Mouse (Mus musculus) frontal cortex, adult (tissue): ENCODE measurements at regions not wholly inside any gene's neighbourhood (a gene's known extent, or its start where the extent isn't known, plus 50 kb on each side); places are given as distances from the start of the nearest gene placed in this dataset.
A peak's percentile ranks its signal among the peaks of the same experiment; 100 is the strongest.

Experiments
- ATAC-seq: cut with Nextera tagmentation; 2 replicates; pipeline ENCODE4 v1.9.2; 2017; ENCODE audit warnings: mild to moderate bottlenecking, moderate library complexity, mixed read lengths; ENCODE audit not compliant: low TSS enrichment

DNA sequence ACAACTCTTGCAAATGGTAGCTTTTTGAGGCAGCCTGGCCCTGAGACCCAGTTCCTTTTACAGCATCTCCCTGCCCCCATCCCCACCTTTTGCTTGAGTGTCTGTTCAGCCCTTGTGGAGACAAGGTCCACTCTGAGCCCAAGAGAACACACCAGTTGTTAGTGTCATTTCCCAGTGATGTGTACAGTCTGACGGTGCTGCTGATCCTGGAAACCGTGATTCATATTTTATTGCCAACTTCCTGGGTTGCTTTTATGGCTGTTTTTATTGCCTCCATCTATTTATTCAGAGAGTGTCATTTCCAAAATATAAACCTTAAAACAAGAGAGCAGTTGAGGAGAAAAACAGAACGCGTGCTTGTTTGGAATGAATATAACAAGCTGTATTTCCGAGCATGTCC lies 309.6 kb upstream of the Isl1 start:
- ATAC-seq: no peak

DNA sequence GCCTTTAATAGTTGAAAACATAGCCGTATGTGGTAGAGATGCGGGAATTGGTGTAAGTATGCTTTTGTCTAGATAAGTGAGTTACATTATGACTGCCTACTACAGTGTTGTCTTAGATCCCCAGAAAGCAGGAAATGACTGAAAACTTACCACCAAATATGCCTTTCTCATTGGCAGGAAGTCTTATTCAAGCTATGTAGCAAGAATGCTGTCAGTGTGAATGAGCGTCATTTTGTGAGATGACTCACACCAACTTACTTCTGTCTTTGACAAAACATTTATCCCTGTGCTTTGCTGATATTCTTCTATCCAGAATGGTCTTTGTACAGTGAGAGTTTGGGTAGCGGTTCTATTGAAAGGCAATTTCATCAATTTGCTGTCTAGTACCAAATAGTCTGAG lies 286.9 kb upstream of the Isl1 start:
- no peak for ATAC-seq

DNA sequence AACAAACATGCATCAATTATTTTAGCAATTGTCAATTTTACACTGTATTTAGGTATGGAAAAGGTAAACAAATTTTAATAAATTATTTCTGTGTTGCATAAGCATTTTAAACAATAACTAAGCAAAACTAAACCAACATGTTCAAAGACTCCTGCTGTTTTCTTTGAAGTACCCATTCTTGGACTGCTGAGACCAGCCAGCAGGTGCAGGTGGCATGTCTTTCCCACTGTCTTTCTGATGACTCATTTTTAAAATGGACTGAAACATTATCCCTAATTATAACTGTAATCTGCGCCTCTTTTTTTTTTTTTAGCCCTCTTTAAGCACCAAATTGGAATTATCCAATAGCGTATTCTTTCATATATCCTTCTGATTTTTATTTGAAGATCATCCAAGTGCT lies 286.0 kb upstream of the Isl1 start:
- ATAC-seq: no peak

DNA sequence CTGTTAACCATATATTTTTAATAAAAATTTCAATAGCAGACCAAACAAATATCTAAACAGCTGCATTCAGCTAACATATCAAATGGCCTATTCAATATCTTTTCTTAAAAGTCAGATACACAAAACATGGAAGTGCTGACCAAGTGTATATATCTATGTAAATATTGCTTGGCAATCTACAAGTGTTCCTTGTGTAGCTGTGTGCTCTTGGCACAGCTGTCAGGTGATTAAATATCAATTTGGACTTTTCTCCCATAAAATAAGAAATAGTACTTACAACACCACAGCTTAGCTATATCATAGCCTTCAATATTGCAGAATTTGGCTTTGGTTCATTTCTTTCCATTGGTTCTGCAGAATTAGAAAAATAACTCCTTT lies 266.5 kb upstream of the Isl1 start:
- ATAC-seq: no peak

DNA sequence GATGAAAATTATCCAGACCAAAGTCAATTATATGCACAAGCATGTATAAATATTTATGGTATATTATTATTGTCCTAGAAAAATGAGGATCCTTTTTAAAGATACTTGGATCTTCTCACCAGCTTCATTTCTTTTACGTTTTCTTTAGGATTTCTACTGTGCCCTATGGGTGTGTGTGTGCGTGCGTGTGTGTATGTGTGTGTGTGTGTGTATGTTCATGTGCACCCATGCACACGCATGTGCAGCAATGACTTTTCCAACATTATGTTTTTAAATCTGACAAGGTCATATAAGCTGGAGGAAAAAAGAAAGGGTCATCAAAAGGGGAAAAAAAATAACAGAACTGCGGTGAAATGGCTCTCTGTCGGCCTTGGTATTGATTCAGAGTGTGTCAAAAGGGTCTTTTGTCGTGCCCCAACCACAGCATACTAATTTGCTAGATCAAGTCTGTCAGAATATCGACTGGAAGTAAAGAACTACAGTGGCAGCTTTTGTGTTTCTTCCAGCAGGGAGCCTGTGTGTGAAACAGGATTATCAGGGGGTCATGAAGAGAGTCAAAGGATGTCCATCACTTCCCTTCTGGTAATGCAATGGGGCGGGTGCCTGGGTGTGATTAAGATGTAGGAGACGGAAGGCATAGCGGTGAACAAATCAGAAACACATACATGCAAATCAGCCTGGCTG lies 265.9 kb upstream of the Isl1 start:
- no peak for ATAC-seq

DNA sequence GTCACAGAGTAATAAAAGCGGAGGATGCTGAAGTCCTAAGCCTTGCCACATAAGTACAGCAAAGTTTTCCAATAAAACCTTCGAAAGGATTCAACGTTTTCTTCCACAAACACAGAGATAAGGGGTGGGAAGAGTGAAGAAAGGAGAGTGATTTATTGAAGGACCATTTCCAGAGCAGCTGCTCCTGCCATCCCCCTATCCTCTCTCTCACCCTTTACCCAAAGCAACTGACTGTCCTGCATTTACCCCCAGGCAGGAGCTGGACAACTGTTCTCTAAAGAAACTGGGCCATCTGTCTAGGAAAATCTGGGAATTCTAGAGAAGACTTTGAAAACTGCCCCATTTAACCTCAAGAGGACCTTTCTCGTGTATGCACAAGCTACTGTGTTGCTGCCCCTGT lies 245.6 kb upstream of the Isl1 start:
- ATAC-seq: no peak

DNA sequence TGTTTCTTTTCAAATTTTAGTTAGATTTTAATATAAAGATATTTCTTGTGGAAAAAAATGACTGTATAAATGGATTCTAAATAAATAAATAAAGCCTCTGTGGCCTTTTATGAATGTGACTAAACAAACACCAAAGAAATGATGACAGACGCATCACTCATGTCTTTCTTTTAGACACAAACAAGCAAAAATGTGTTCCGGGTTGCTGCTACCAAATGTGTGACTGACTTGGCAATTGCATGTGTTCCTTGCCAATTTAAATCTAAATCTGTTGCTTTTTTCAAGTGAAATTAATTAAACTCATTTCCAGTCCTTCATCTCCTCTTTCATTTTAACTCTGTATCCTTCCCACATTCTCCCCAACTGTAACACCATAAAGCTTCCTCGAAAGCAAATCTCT lies 225.7 kb upstream of the Isl1 start:
- ATAC-seq: no peak

DNA sequence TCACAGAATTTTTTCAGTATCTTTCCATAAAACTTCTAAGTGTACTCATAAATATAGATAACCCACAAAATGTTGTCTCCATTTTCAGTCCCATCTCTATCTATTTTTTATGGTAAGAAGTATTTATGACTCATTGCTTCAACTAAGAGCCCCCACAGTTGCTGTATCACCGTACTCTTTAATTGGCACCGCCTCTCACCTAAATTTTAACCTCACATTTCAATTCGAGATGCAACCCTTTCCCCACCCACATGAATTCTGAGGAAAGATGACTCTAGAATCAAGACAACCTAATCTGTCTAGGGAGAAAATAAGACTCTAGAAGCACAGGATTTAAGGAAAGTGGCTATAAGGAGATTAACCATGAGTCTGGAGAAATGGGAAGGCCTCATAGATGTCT lies 223.7 kb upstream of the Isl1 start:
- peak; percentile 91 for ATAC-seq

DNA sequence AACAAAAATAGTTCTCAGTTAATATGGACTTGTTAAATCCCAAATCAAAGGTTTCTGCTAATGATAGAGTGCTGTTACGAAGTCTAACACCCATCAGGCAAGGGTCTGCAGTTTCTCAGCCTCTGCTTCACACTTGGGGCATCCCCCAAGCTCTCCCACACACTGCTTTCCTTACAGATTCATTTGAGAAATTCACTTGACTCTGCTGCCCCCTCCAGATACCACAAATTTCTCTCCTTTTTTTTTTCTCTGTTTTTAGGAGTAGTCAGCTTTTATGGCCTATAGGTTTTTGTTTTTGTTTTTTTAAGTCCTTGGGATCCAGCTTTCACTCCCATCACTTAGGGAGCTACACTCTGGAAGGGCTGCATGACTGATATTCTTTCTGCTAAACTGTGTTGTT lies 218.8 kb upstream of the Isl1 start:
- ATAC-seq: no peak

DNA sequence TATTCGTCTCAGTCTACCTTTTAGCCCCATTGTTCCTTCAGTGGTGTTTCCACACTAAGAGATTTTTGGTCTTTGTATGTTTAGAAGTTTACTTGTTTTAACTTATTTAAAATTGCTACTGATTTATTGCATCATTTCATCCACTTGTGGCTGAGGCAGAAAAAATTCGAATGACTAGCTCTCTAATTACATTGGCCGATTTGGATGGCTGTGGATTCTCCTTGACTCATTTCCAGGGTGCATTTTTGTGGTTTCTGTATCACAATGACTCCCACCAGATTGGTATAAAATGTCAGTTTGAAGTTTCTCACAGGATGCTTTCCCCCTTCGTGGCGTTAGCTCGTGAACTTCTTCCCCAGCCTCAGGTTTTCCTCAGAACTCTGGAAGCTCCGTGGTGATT lies 217.5 kb upstream of the Isl1 start:
- no peak for ATAC-seq

DNA sequence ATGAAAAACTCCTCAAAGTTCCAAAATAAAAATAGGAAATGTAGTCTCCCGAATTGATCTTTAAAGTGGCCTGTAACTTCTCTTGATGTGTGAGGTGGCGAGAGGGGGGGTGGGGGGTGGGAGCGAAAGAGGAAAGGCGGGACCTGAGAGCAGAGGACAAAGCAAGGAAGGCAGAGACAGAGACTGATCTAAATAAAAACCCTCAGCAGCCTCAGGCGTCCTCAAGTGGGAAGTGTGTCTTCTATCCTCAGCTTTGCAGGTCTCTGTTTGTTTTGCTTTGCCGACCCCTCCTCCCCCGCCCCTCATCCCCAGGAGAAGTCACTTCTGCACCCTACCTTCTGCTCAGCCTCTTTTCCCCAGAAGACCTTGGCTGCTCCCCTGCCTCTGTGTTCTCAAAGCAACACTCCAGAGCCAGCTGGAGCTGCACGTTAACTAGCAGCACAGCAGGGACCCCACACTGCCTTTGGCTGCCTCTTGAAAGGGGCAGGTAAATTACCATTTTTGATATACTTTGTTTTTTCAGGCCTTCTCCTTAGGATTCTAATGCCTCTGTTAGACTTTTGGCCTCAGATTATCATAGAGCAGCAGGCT lies 214.3 kb upstream of the Isl1 start:
- no peak for ATAC-seq

DNA sequence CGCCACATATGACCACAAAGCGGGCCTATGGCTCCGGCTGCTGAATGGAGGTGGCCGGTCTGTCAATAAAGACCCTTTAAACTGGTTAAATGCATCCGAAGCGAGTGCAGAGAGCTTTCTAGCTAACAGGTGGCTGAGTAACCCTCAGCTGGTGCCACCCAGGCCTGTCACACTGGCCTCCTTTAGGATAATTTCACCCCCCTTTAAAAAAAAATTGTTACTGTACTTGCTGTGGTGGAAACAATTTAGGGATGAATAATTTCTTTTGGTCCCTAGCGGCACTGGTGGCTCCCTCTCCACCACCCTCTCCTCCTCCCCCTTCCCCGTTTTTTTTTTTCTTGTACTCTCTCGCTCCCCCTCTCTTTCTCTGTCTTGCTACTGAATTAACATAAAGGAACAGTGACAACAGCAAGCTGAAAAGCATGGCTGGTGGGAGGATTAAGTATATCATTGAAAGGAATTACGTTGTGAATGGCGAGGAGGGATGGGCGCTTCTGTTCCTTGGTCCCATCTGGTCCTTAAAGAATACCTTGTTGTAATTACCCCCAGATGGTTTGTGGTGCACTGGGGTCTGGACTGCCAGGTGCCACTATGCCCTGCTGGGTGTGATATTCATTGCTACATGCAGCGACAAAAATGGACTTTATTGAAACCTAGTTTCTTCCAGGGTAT lies 205.3 kb upstream of the Isl1 start:
- peak; percentile 41; the same call in 1 of the 2 replicates for ATAC-seq

DNA sequence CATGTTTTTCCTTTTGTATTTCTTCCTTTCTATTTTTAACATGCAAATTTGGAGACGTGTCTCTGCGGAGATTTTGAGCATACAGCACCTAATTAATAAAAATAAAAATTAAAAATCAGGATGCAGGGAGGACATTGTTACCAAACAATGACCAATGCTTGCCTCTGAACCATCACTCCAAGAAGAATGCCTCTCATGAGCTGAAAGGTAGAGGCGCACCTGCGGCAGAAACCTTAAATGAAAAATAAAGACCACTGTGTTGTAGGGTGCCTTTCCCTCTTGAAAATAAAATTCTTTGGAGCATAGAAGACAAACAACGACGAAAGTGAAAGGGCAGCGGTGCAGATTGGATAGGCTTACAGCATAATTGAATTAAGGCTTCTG lies 204.8 kb upstream of the Isl1 start:
- ATAC-seq: no peak

DNA sequence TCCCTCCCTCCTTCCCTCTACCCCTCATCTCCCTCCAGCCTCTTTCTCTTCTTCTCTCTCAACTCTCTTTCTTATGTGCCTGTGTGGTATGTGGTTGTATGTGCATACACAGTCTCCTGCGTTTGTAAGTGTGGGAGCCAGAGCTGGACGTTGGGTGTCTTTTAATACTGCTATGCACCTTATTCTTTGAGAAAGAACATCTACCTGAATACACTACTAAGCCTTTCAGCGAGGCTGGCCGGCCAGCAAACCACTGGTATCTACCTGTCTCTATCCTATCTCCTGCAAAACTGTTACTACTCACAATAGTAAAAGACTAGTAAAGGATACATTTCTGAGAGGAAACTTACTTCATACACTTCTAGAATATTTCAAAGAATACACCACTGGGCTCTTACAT lies 202.9 kb upstream of the Isl1 start:
- no peak for ATAC-seq

DNA sequence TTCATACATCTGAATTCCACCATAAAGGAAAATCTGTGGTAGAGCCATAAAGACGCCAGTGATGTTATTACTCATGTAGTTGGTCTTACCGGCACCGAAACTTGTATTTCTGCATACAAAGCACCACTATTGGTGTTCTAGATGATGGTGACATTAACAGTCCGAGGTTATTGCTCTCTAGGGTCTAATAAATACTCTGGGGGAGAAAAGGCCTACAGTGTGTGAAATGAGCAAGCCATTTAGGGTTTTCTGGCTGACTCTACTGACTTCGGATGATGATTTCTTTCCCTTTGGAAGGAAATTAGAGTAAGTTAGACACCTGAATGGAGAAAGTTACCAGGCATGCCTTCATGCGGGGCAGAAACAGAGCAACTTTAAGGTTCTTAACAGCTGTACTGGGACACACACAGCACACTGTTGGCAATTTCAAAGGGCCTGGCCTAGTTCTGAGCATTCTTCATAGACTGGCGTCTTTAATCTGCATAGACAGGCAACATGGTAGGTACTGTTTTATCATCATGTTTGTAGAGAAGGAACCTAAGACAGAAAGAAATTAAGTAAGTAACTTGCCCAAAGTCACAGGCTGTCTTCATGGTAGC lies 198.8 kb upstream of the Isl1 start:
- no peak for ATAC-seq

DNA sequence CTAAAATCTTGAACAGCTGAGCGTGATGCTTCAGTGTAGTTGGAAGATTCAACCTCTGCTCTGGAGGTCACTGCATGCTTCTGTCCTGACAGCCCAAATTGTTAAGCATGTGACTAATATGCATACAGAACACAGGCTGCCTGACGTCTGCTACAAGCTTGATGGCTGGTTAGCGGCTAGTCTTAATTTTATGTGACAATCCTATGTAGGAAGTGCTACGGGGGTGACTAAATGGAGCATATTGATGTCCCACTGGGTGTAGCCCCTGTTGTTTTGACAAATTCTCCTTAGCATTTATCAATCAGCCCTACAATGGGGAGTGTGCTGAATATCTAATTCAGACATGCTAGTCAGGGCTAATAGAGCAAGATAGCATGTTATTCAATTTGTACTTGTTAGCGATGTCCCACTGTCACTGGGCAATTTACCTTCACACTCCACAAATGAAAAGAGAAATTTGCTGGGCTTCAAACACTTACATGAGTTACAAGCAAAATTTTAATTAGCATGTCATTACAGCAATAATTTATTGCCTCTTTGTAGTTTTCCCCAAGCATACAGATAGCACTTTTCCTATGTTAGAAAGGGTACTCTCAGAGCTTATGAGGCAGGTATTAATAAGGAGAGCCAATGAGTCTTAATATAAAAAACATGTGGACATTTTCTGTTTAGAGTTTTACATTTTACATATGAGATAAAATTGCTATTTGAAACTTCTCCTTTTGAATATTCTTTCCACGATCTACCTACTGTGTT lies 188.3 kb upstream of the Isl1 start:
- no peak for ATAC-seq

DNA sequence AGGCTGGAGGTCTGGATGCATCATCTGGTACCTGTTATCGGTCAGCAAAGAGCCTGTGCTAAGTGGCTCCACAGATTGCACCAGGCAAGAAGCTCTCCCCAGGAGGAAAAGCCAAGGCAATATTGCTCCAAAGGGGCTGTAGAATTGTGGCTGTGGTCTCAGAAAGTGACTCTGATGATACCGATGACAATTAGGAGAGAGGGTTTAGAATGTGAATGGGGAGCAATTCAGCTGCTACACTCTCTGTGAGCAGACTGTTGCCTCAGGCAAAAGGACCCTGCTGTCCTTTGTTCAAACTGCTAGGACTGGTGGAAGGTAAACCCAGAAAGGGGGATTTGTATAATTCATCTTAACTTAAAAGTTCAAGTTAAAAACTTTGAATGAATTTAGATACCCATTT lies 186.2 kb upstream of the Isl1 start:
- ATAC-seq: no peak

DNA sequence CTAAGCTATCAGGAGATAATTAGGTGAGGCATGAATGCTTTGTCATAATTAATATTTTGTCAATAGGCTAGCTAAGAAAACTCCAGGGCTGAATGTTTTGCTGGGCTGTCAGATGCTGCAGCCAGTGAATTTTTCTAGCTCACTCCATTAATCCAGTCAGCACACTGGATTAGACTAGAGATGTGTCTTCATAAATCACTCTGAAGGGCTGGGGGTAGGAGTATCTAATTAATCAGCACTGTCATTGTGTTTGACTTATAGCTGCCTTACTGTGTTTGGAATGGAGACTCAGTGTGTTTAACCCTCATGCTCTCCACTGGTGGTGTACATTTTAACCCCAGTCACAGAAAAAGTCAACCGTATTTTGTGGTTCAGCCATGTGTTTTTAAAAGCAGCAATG lies 179.9 kb upstream of the Isl1 start:
- ATAC-seq: no peak

DNA sequence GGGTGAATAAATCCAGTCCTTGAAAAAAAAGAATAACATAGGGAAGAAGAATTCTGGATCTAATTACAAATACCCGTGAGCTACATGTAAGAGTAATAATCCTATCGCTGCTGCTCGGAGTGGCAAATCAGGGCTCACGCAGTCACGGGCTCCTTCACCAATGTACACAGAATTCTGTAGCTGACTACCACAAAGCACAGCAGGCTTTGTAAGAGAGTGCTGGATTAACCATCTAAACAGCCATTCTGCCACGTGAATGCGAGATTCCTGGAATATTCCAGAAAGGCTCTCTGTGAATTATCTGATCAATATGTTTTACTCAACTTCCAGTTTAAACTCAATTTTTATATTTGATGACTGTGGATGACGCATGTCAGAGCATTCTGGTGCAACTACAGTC lies 165.1 kb upstream of the Isl1 start:
- ATAC-seq: no peak

DNA sequence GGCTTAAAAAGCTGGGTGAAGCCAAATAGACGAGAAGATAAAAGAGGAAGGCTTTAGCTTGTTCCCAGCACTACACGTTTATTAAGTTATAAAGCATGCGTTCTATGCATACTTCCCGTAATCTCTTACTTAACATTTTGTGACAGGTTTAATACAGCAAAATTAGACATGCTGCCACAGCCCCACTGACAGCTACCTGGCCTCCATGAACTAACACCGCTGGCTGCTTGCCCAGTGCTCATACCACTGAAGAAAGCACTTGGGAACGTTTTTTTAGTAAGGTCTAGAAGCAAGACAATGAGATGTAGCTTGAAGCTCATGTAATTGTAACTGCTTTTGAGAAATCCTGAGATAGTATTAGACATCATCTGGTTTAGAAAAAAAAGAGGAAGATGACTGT lies 152.3 kb upstream of the Isl1 start:
- ATAC-seq: no peak

DNA sequence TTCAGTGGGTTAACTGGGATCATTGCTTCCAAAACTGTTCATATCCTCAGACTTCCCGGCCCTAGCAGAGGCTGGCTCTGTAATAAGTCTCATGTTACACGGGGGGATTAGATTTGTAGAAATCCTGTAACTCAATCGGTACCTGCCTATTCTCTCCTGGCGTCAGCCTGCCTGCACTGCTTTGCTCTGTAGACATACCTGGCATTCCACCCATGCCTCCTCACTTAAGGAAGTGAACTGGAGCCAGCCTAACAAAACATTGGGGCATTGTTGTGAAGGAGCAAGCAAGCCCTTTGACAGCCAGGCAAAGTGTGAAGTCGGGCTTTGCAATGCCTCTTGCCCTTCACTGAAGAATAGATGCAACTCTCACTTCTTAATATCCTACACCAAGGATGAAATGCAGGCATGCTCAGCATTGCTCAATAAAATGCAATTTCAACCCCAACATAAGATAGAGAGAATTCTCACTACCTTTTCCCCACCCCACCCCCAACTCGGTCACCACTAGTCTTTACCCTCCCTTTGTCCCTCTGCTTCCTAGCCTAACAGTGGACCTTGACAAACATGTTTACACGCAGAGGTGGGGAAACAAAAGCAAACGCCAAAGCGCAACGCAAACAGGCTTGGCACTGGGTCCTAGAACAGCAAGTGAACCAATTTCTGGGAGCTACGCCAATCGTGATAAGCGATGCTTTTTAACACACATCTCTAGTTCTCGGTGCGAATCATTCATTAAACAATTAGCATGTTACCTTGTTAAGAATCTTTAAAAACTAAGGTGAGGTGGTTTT lies 133.9 kb upstream of the Isl1 start:
- ATAC-seq: no peak

DNA sequence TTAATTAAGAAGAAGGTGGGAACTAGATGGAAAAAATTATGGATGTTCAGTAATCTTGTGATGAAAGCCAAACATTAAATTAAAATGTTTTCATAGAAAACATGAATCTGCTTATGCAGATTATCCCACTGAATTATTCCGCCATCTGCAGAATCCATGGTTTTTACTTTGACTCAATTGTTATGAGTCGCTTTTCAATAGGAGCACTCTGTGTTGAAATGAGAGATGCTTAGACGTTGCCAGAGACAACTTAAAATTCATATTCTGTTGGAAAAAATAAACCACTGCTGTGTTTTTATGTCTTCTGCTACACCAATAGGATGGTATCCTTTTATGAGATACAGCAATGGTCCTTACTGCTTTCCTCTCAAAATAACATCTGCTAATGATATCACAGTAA lies 108.3 kb upstream of the Isl1 start:
- ATAC-seq: no peak
